Mouse (Mus musculus): ENCODE data around the gene Inca1. TPM values are rescaled to one million over a fixed set of nuclear protein-coding genes. Genes with fewer than 3 reads are reported as not detected.

The Inca1 gene
- total and polyA plus RNA-seq, 3 experiments = 0.35 to 2.2 TPM; not detected in 1

- TF ChIP-seq RCOR1 (IDR thresholded peaks at IDR 0.05; ENCODE audit: low read depth, low read length) (peak; percentile 75), MAZ (IDR thresholded peaks at IDR 0.05; ENCODE audit: low read depth, low read length) (no peak), NRF1 (IDR thresholded peaks at IDR 0.05; ENCODE audit: insufficient read depth, low read depth, low read length, poor library complexity, severe bottlenecking) (no peak), MEF2A (IDR thresholded peaks at IDR 0.05; ENCODE audit: extremely low read depth, insufficient replicate concordance, low read depth, low read length, poor library complexity, severe bottlenecking) (no peak), BHLHE40 (IDR thresholded peaks at IDR 0.05; ENCODE audit: borderline replicate concordance, low read depth, low read length) (no peak), NELFE (IDR thresholded peaks at IDR 0.05; ENCODE audit: low read depth, low read length) (no peak), POLR2A (IDR thresholded peaks at IDR 0.05; ENCODE audit: control insufficient read depth in 1 of 2, insufficient read depth in 1 of 2, low read depth in 1 of 2, low read length in 2 of 2, poor library complexity in 1 of 2) (no peak), ELF1 (IDR thresholded peaks at IDR 0.05; ENCODE audit: low read depth, low read length) (no peak), MAX (IDR thresholded peaks at IDR 0.05; ENCODE audit: low read length) (no peak), ETS1 (IDR thresholded peaks at IDR 0.05; ENCODE audit: low read depth, low read length) (peak; percentile 62), HCFC1 (IDR thresholded peaks at IDR 0.05; ENCODE audit: low read depth, low read length) (no peak), KAT2A (conservative IDR thresholded peaks at IDR 0.05; ENCODE audit: low read depth, low read length) (no peak), TCF12 (IDR thresholded peaks at IDR 0.05; ENCODE audit: low read depth, low read length) (peak; percentile 83), GATA1 (IDR thresholded peaks at IDR 0.05; ENCODE audit: low read depth, low read length) (peak; percentile 90), POLR2AphosphoS2 (IDR thresholded peaks at IDR 0.05; ENCODE audit: low read length) (no peak; the same call in 1 of the 2 replicates), ZC3H11A (IDR thresholded peaks at IDR 0.05; ENCODE audit: low read depth, low read length) (no peak), CHD1 (IDR thresholded peaks at IDR 0.05; ENCODE audit: low read depth, low read length) (0 out of 2 replicates have a peak, but pooled peaks have one; percentile 13), ZNF384 (IDR thresholded peaks at IDR 0.05; ENCODE audit: low read depth, low read length) (no peak; the same call in 1 of the 2 replicates)
Measured at GRCm38 (mm10) chr11:70648512-70648911, 51.4 kb downstream of the Inca1 start (continued).

DNA sequence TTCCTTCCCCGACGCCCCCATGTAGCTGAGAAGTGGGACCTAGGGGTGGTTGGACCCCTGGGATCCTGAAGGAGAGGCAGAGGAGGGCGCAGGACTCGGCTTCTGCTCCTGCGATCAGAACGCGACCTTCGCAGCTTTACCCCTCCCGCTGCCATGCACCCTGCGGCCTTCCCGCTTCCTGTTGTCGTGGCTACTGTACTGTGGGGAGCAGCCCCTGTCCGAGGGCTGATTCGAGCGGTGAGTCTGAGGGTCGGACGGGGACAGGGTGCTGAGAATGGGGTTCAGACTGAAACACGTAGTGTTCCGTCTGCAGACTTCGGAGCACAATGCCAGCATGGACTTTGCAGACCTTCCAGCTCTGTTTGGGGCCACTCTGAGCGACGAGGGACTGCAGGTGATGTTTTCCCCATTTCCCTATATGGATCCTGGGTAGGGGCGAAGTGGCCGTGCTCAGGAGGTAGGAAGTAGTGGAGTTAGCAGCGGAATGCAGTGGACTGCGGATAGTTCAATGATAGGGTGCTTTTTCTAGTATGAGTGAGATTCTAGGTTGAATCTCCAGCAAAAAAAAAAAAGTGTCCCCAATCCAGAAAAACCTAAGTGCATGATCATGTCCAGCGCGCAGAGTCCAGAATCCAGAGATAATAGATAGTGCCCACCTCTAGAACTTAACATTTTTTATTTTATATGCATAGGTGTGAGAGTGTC lies 52.1 kb downstream of the Inca1 start:
- peaks cover 12 to 50% of the 10 kb centered on the region in 2 experiments for H3K4me1 ChIP-seq (ENCODE audit: control insufficient read depth in 1 of 2, insufficient read depth in 2 of 2, low read length in 2 of 2)
- H3K9me3 ChIP-seq (replicated peaks; ENCODE audit: insufficient read depth, low read length) = no peaks in the 10 kb centered on the region
- H3K27ac ChIP-seq (ENCODE audit: control insufficient read depth, low read depth, low read length) = peak overlapping the region; percentile 95
- TF ChIP-seq USF1 (IDR thresholded peaks at IDR 0.05; ENCODE audit: low read depth, low read length) = no peak
- no peak for TF ChIP-seq MYC (IDR thresholded peaks at IDR 0.05; ENCODE audit: low read depth, low read length)
- TF ChIP-seq E2F4 (IDR thresholded peaks at IDR 0.05; ENCODE audit: borderline replicate concordance, low read depth, low read length) = no peak
- peak; percentile 40 for TF ChIP-seq NELFE (IDR thresholded peaks at IDR 0.05; ENCODE audit: low read depth, low read length)
- TF ChIP-seq TCF12 (IDR thresholded peaks at IDR 0.05; ENCODE audit: low read depth, low read length) = 0 out of 2 replicates have a peak, but pooled peaks have one; percentile 15
- peak; percentile 54; the same call in 1 of the 2 replicates for TF ChIP-seq POLR2AphosphoS2 (IDR thresholded peaks at IDR 0.05; ENCODE audit: low read length)
- peak; percentile 25 to 49; a peak in 2 of 4 replicates for TF ChIP-seq POLR2A (IDR thresholded peaks at IDR 0.05; ENCODE audit: control insufficient read depth in 1 of 2, insufficient read depth in 1 of 2, low read depth in 1 of 2, low read length in 2 of 2, poor library complexity in 1 of 2)
- TF ChIP-seq MXI1 (IDR thresholded peaks at IDR 0.05; ENCODE audit: low read depth, low read length) = peak; percentile 26; the same call in 1 of the 2 replicates
- TF ChIP-seq ZKSCAN1 (IDR thresholded peaks at IDR 0.05; ENCODE audit: low read depth, low read length) = 0 out of 2 replicates have a peak, but pooled peaks have one; percentile 20
- TF ChIP-seq SMC3 (IDR thresholded peaks at IDR 0.05; ENCODE audit: low read depth, low read length) = peak; percentile 9; the same call in 1 of the 2 replicates
- no peak for TF ChIP-seq TBP (IDR thresholded peaks at IDR 0.05; ENCODE audit: low read depth, low read length)
- TF ChIP-seq SIN3A (IDR thresholded peaks at IDR 0.05; ENCODE audit: low read length) = peak; percentile 9; the same call in 1 of the 2 replicates
- 0 out of 2 replicates have a peak, but pooled peaks have one; percentile 46 for TF ChIP-seq MAX (IDR thresholded peaks at IDR 0.05; ENCODE audit: low read length)
- TF ChIP-seq CHD1 (IDR thresholded peaks at IDR 0.05; ENCODE audit: low read depth, low read length) = peak; percentile 97
- TF ChIP-seq JUND (IDR thresholded peaks at IDR 0.05; ENCODE audit: low read depth, low read length) = no peak
- TF ChIP-seq ZMIZ1 (IDR thresholded peaks at IDR 0.05; ENCODE audit: low read depth, low read length) = peak; percentile 59
- TF ChIP-seq ELF1 (IDR thresholded peaks at IDR 0.05; ENCODE audit: low read depth, low read length) = no peak
- no peak for TF ChIP-seq RCOR1 (IDR thresholded peaks at IDR 0.05; ENCODE audit: low read depth, low read length)
- H3K27me3 ChIP-seq (ENCODE audit: control insufficient read depth in 1 of 2, insufficient read depth in 2 of 2, low read length in 2 of 2) = no peaks in the 10 kb centered on the region
- peak; percentile 71 for DNase-seq (ENCODE audit: low read depth, low spot score)
- H3K4me3 ChIP-seq (ENCODE audit: control insufficient read depth in 1 of 2, insufficient read depth in 1 of 2, low read depth in 2 of 2, low read length in 2 of 2) = peak overlapping the region; percentile 54 to 83
- H3K36me3 ChIP-seq (ENCODE audit: control insufficient read depth in 1 of 2, insufficient read depth in 2 of 2, low read length in 2 of 2) = peaks cover 15 to 53% of the 10 kb centered on the region in 2 experiments
- peak overlapping the region; percentile 92 for H3K9ac ChIP-seq (ENCODE audit: control insufficient read depth, low read depth, low read length, poor library complexity, severe bottlenecking)
- peaks cover 66% of the 10 kb centered on the region for H3K79me2 ChIP-seq (ENCODE audit: control insufficient read depth, insufficient read depth, low read length, poor library complexity)

Data from MEL (cell line).